Mouse (Mus musculus): ENCODE results near the gene Dpm1. TPM values are rescaled to one million over a fixed set of nuclear protein-coding genes. Genes with fewer than 3 reads are reported as not detected.

The Dpm1 gene
- polyA plus RNA-seq, 1 experiment from 2014 or later: 61.1 TPM

DNA sequence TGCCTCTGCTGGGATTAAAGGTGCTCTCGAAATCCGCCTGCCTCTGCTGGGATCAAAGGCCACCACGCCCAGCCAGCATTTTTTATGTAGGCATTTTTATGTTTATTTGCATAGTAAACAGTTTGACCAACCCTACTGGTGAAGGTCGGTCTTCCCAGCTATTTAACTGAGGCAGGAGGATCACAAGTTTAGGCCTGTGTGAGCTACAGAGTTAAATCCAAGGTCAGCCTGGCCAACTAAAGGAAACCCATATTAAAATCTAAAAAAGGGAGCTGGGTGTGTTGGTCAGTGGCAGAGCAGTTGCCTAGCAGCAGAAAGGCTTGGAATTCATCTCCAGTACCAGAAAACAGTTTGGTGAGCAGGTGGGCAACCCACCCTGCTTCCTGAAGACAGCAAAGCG lies 2.9 kb upstream of the Dpm1 start:
- peaks cover 8% of the 10 kb centered on the region; the same call in 1 of the 2 replicates for H3K36me3 ChIP-seq (ENCODE audit: control insufficient read depth, insufficient read depth, low read length)
- no peak overlapping the region for H3K4me3 ChIP-seq (replicated peaks; ENCODE audit: low read depth, low read length)
- DNase-seq (no peak), ATAC-seq (ENCODE audit: low FRiP score, low TSS enrichment) (no peak)
- no peak overlapping the region for H3K4me2 ChIP-seq (ENCODE audit: low read length)
- H3K9ac ChIP-seq (replicated peaks; ENCODE audit: low read length): no peak overlapping the region
- H3K27ac ChIP-seq (replicated peaks; ENCODE audit: low read depth, low read length): no peak overlapping the region
- H3K9me3 ChIP-seq (ENCODE audit: control insufficient read depth, low read length): no peaks in the 10 kb centered on the region
- peaks cover 26% of the 10 kb centered on the region for H3K4me1 ChIP-seq (ENCODE audit: control insufficient read depth, insufficient read depth, low read length)
- no peaks in the 10 kb centered on the region for H3K27me3 ChIP-seq (ENCODE audit: control insufficient read depth, insufficient read depth, low read length)
- 94% methylated on average over 5 of the region's 5 CpGs for WGBS

DNA sequence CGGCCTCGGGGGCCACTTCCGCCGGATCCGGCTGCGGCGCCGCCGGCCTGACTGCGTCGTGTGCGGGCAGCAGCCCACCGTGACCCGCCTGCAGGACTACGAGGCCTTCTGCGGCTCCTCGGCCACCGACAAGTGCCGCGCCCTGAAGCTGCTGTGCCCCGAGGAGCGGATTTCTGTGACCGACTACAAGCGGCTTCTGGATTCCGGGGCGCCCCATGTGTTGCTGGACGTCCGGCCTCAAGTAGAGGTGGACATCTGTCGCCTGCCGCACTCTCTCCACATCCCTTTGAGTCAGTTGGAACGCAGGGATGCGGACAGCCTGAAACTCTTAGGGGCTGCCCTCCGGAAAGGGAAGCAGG lies 1.1 kb upstream of the Dpm1 start:
- H3K36me3 ChIP-seq (ENCODE audit: control insufficient read depth, insufficient read depth, low read length): peaks cover 13% of the 10 kb centered on the region
- H3K4me3 ChIP-seq (replicated peaks; ENCODE audit: low read depth, low read length): peak overlapping the region; percentile 98
- no peaks in the 10 kb centered on the region for H3K9me3 ChIP-seq (ENCODE audit: control insufficient read depth, low read length)
- H3K27me3 ChIP-seq (ENCODE audit: control insufficient read depth, insufficient read depth, low read length): no peaks in the 10 kb centered on the region
- DNase-seq (no peak), ATAC-seq (ENCODE audit: low FRiP score, low TSS enrichment) (no peak)
- 64% methylated on average over 33 of the region's 33 CpGs for WGBS
- peaks cover 30% of the 10 kb centered on the region for H3K4me1 ChIP-seq (ENCODE audit: control insufficient read depth, insufficient read depth, low read length)
- peak overlapping the region; percentile 88 for H3K9ac ChIP-seq (replicated peaks; ENCODE audit: low read length)
- H3K4me2 ChIP-seq (ENCODE audit: low read length): peak overlapping the region; percentile 98
- no peak overlapping the region for H3K27ac ChIP-seq (replicated peaks; ENCODE audit: low read depth, low read length)

DNA sequence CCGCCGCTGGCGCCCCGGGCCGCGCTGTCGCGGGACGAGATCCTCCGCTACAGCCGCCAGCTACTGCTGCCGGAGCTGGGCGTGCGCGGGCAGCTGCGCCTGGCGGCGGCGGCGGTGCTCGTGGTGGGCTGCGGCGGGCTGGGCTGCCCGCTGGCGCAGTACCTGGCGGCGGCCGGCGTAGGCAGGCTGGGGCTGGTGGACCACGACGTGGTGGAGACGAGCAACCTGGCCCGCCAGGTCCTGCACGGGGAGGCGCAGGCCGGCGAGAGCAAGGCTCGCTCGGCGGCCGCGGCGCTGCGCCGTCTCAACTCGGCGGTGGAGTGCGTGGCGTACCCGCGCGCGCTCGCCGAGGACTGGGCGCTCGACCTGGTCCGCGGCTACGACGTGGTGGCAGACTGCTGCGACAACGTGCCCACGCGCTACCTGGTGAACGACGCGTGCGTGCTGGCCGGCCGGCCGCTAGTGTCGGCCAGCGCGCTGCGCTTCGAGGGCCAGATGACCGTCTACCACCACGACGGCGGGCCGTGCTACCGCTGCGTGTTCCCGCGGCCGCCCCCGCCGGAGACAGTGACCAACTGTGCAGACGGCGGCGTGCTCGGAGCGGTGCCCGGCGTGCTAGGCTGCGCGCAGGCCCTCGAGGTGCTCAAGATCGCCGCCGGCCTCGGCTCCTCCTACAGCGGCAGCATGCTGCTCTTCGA lies 531 bp upstream of the Dpm1 start:
- 4% methylated on average over 96 of the region's 105 CpGs for WGBS
- Histone ChIP-seq H3K36me3 (ENCODE audit: control insufficient read depth, insufficient read depth, low read length) (peaks cover 18% of the 10 kb centered on the region), H3K9me3 (ENCODE audit: control insufficient read depth, low read length) (no peaks in the 10 kb centered on the region), H3K4me1 (ENCODE audit: control insufficient read depth, insufficient read depth, low read length) (peaks cover 30% of the 10 kb centered on the region), H3K9ac (replicated peaks; ENCODE audit: low read length) (peak overlapping the region; percentile 88), H3K4me3 (replicated peaks; ENCODE audit: low read depth, low read length) (peak overlapping the region; percentile 98), H3K4me2 (ENCODE audit: low read length) (peak overlapping the region; percentile 98), H3K27me3 (ENCODE audit: control insufficient read depth, insufficient read depth, low read length) (no peaks in the 10 kb centered on the region), H3K27ac (replicated peaks; ENCODE audit: low read depth, low read length) (peak overlapping the region; percentile 95)
- ATAC-seq (ENCODE audit: low FRiP score, low TSS enrichment): peak; percentile 63
- no peak for DNase-seq

DNA sequence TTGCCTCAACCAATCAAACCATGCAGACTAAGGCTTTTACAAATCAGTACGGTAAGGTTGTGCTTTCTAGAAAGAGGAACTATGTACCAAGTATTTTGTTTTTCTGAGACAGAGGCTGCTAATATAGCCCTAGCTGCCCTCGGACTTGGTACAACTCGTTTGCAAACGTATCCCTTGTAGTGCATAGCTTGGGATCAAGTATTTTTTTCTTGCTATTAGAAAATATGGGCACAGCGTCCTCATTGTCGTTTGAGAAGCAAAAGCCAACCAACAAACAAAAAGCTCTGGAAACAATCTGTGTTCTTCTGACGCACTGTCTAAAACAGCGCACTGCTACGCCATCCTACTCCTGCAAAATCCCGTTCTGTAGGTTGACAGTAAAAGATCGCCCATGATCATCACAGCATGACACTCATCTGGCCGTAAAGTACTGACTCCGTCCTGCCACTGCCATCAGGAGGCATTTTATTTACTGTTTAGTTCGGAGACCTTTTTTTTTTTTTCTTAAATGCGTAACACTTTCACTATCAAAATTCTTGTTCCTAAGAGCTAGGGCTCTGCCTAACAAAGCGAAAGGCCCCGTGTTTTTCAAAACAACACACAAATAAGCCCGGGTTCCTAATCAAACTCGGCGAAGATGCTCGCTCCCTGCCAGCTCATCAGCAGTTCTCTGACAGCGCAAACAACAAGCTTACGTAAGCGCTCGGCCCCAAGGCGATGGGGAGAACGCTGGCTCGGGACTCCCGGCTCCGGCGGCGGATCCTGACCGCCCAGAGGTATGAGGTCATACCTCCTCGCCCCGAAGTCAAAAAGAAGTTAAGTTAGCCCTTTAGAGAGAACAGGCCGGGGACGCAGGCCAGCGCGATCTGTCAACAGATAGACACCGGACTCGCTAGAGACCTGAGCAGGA lies 1.0 kb downstream of the Dpm1 start:
- H3K4me2 ChIP-seq (ENCODE audit: low read length): peak overlapping the region; percentile 98
- no peaks in the 10 kb centered on the region for H3K9me3 ChIP-seq (ENCODE audit: control insufficient read depth, low read length)
- no peak for ATAC-seq (ENCODE audit: low FRiP score, low TSS enrichment)
- peak overlapping the region; percentile 98 for H3K4me3 ChIP-seq (replicated peaks; ENCODE audit: low read depth, low read length)
- H3K27ac ChIP-seq (replicated peaks; ENCODE audit: low read depth, low read length): peak overlapping the region; percentile 95
- peak; percentile 23 for DNase-seq
- no peaks in the 10 kb centered on the region for H3K27me3 ChIP-seq (ENCODE audit: control insufficient read depth, insufficient read depth, low read length)
- H3K36me3 ChIP-seq (ENCODE audit: control insufficient read depth, insufficient read depth, low read length): peaks cover 33% of the 10 kb centered on the region
- peaks cover 30% of the 10 kb centered on the region for H3K4me1 ChIP-seq (ENCODE audit: control insufficient read depth, insufficient read depth, low read length)
- peak overlapping the region; percentile 88 for H3K9ac ChIP-seq (replicated peaks; ENCODE audit: low read length)
- WGBS: 21% methylated on average over 41 of the region's 41 CpGs

DNA sequence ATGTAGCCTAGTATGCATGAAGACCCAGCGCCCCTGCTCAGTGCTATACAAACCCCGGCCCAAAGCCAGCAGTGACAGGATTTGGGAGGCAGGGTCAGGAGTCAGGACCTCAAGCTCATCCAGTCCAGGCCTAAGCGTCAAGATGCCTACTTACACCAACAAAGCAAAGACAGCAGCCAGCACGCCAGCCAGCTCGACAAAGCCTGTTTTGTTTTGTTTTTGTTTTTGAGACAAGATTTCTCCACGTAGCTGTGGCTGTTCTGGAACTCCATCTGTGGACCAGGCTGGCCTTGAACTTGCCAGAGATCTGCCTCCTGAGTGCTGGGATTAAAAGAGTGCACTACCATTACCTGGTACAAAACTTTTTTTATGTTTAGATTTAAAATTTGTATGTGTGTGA lies 7.1 kb downstream of the Dpm1 start:
- Histone ChIP-seq H3K4me3 (replicated peaks; ENCODE audit: low read depth, low read length) (no peak overlapping the region), H3K36me3 (ENCODE audit: control insufficient read depth, insufficient read depth, low read length) (peaks cover 74% of the 10 kb centered on the region), H3K9me3 (ENCODE audit: control insufficient read depth, low read length) (no peaks in the 10 kb centered on the region), H3K27me3 (ENCODE audit: control insufficient read depth, insufficient read depth, low read length) (no peaks in the 10 kb centered on the region), H3K27ac (replicated peaks; ENCODE audit: low read depth, low read length) (no peak overlapping the region), H3K4me1 (ENCODE audit: control insufficient read depth, insufficient read depth, low read length) (0 out of 2 replicates have a peak, but pooled peaks cover 4% of the 10 kb centered on the region), H3K4me2 (ENCODE audit: low read length) (no peak overlapping the region), H3K9ac (replicated peaks; ENCODE audit: low read length) (no peak overlapping the region)
- 90% methylated on average over 6 of the region's 6 CpGs for WGBS
- DNase-seq (no peak), ATAC-seq (ENCODE audit: low FRiP score, low TSS enrichment) (no peak)

DNA sequence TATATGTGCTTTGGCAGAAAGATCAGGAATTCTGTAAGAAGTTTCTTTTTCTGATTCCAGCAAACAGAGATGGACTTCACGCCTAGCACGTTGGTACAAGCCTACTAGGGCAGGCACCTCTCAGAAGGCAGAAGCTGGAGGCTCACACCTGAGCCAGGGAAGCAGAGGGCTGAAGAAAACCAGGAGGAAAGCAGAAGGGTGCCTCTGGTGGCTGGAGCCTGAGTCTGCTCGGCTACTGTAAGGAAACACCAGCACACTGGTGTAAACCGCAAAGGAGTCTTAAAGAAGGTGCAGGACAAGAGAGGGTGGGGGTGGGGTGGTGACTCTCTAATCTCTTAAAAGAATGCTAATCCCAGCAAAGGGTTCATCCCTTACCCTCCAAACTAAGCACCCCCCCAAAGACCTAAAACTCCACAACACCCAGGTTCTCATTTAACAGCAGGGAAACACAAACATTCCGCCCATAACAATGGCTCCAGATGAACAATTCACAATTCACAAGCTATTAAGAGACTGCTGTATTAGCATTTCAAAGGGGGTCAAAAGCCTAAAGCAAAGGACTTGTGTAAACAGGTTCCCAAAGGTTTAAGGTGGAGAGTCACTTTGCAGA lies 16.5 kb downstream of the Dpm1 start:
- DNase-seq (no peak), ATAC-seq (ENCODE audit: low FRiP score, low TSS enrichment) (no peak)
- H3K27ac ChIP-seq (replicated peaks; ENCODE audit: low read depth, low read length): no peak overlapping the region
- no peaks in the 10 kb centered on the region for H3K4me1 ChIP-seq (ENCODE audit: control insufficient read depth, insufficient read depth, low read length)
- whole genome bisulfite sequencing: 40% methylated on average over 5 of the region's 5 CpGs
- H3K36me3 ChIP-seq (ENCODE audit: control insufficient read depth, insufficient read depth, low read length): peaks cover 91% of the 10 kb centered on the region
- no peaks in the 10 kb centered on the region for H3K27me3 ChIP-seq (ENCODE audit: control insufficient read depth, insufficient read depth, low read length)
- no peak overlapping the region for H3K4me3 ChIP-seq (replicated peaks; ENCODE audit: low read depth, low read length)
- H3K9me3 ChIP-seq (ENCODE audit: control insufficient read depth, low read length): no peaks in the 10 kb centered on the region
- no peak overlapping the region for H3K9ac ChIP-seq (replicated peaks; ENCODE audit: low read length)
- no peak overlapping the region for H3K4me2 ChIP-seq (ENCODE audit: low read length)

DNA sequence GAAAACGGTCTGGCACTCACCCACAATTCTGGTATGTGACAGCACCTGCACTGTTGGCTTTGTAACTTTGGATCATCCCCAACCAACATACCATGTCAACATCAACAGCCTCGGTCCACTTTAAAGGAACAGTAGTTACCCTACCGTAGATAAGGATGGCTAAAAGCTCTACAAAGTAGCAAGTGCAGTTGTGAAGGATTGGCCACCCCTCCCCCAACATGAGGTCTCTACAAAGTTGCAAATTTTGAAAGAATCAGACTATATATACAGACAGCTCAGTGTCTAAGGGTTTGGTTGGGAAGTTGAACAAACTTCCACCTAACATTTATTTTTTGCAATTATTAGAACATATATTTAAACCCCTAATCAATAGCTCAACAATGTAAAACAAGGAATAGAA lies 22.5 kb downstream of the Dpm1 start:
- Histone ChIP-seq H3K9me3 (ENCODE audit: control insufficient read depth, low read length) (no peaks in the 10 kb centered on the region), H3K27ac (replicated peaks; ENCODE audit: low read depth, low read length) (peak overlapping the region; percentile 100), H3K27me3 (ENCODE audit: control insufficient read depth, insufficient read depth, low read length) (no peaks in the 10 kb centered on the region), H3K4me3 (replicated peaks; ENCODE audit: low read depth, low read length) (peak overlapping the region; percentile 96; the same call in 1 of the 2 replicates), H3K4me2 (ENCODE audit: low read length) (peak overlapping the region; percentile 85), H3K36me3 (ENCODE audit: control insufficient read depth, insufficient read depth, low read length) (peaks cover 56% of the 10 kb centered on the region), H3K4me1 (ENCODE audit: control insufficient read depth, insufficient read depth, low read length) (peaks cover 19% of the 10 kb centered on the region), H3K9ac (replicated peaks; ENCODE audit: low read length) (peak overlapping the region; percentile 100; the same call in 1 of the 2 replicates)
- ATAC-seq (ENCODE audit: low FRiP score, low TSS enrichment): no peak
- WGBS: 95% methylated on average over 3 of the region's 3 CpGs
- DNase-seq: no peak

DNA sequence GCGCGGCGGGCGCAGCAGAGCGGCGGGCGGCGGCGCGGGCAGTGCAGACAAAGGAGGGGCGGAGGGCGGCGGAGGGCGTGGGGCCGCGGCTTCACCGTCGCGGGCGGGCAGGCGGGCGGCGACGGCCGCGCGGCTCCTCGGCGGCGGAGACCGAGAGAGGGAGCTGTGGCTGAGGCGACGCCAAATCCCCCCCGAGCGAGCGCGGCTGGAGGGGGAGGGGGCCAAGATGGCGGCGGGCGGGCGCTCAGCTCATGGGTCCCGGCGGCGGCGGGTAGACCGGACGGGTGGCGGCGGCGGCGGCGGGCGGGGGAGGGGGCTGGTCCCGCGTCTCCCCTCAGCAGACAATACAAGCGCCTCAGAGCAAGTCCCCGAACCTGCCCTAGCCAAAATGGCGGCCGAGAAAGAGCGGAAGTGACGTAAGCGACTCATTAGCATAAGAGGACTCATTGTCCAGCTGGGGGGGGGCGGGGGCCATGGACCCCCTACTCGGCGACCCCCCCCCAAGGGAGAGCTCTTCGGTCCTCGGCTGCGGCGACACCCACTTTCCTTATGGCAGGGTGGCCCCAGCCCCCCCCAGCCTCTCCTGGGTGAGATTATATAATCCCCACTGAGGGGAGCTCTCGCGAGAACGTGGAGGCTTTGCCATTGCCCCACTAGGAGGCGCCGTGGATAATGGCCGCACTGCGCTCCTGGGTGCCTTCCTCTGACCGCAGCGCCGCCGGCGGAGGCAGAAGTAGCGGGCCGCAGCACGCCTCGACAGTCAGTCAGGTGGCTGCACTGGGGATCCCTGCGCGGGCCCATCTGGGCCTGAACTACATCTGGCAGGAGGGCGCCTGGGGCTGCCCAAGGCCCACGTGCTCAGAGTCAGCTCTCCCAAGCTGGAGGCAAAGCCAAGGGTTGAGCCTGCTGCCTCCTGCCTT lies 23.4 kb downstream of the Dpm1 start, which contains the start of gene Adnp:
Gene Adnp (minus strand): TSS at position 388 of the 920 bp plus-strand sequence.
- WGBS: under 1% methylated on average over 68 of the region's 89 CpGs
- Histone ChIP-seq H3K27ac (replicated peaks; ENCODE audit: low read depth, low read length) (peak within 1 kb of the TSS; percentile 100), H3K9ac (replicated peaks; ENCODE audit: low read length) (peak within 1 kb of the TSS; percentile 100), H3K9me3 (ENCODE audit: control insufficient read depth, low read length) (no peaks in the 10 kb centered on the region), H3K36me3 (ENCODE audit: control insufficient read depth, insufficient read depth, low read length) (peaks cover 47% of the 10 kb centered on the region), H3K4me1 (ENCODE audit: control insufficient read depth, insufficient read depth, low read length) (peaks cover 22% of the 10 kb centered on the region), H3K27me3 (ENCODE audit: control insufficient read depth, insufficient read depth, low read length) (no peaks in the 10 kb centered on the region), H3K4me3 (replicated peaks; ENCODE audit: low read depth, low read length) (peak within 1 kb of the TSS; percentile 96), H3K4me2 (ENCODE audit: low read length) (peak within 1 kb of the TSS; percentile 85)
- ATAC-seq (ENCODE audit: low FRiP score, low TSS enrichment) (peak; percentile 90), DNase-seq (peak; percentile 98)

Measured in midbrain, embryonic 14.5 days (tissue).